10 mouse cellular contexts compared by ENCODE assay signal in the genomic region with DNA sequence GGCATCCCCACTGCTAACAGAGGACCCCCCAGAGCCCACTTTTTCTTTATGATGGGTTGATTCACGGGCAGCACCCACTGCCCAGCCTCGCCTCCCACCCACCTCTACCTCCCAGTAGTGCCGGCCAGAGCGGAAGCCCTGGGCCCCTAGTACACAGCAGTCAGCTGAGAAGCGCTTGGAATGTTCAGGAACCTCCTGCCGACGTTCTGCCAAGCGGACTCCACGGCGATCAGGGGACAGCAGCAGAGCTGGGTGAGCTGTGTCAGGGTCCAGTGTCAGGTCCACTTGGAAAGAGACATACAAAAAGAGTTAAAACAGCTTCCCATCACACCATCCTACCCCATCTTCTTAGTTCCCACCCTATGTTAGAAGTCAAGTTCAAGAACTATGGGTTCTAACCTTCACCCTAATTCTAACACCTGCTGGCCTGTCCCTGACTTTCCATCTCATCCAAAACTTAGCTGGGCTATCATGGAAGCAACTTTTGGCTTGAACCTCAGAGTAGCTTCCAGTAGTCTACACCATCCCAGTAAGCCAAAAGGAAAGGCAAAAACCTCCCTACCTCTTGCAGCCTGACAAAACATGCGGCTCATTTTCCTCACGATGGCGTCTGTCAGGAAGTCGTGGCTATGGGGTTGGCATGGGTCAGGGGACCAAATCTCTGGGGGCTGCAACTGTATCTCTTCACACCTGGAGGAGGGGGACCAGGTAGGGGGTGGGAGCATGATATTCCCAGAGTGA. TPM values are rescaled to one million over a fixed set of nuclear protein-coding genes. Genes with fewer than 3 reads are reported as not detected.
DNase-seq lines count a peak whose midpoint lies in the region; ATAC-seq and TF ChIP-seq lines count a peak whose summit lies in the region.
"Had no signal": no experiment of that assay in that cellular context is flagged by ENCODE, and none has a peak within 500 bp of the region (broad histone marks: within the 10 kb centered on the region; RNA-seq: fewer than 3 reads in every experiment).

No protein-coding gene starts in this region.

- no peak overlapping the region for H3K4me3 ChIP-seq in forebrain, embryonic 11.5 days (ENCODE audit: low read depth, low read length)
- no peak overlapping the region for H3K4me3 ChIP-seq in forebrain, postnatal 0 days (ENCODE audit: low read depth, low read length)
- no peak overlapping the region for H3K4me3 ChIP-seq in lung, embryonic 16.5 days (ENCODE audit: low read length)
- no peak overlapping the region for H3K4me3 ChIP-seq in intestine, embryonic 16.5 days (ENCODE audit: low read length)
- no peak overlapping the region for H3K4me3 ChIP-seq in neural tube, embryonic 14.5 days (ENCODE audit: low read depth, low read length)
- H3K4me3 ChIP-seq: neural tube, embryonic 13.5 days had no signal

- DNase-seq in forebrain, embryonic 11.5 days (ENCODE audit: low spot score) = no peak
- DNase-seq in forebrain, postnatal 0 days = no peak
- DNase-seq in lung, postnatal 36 days = no peak
- DNase-seq in left cerebral cortex, postnatal 4 days = no peak
- no peak for DNase-seq in cerebellum, postnatal 25 days
- DNase-seq: heart, postnatal 36 days had no signal

- H3K27me3 ChIP-seq in forebrain, embryonic 11.5 days (ENCODE audit: control insufficient read depth, insufficient read depth, low read length) = no peaks in the 10 kb centered on the region
- H3K27me3 ChIP-seq in forebrain, postnatal 0 days (ENCODE audit: insufficient read depth, low read length) = no peaks in the 10 kb centered on the region
- no peaks in the 10 kb centered on the region for H3K27me3 ChIP-seq in lung, embryonic 16.5 days (ENCODE audit: control insufficient read depth, insufficient read depth, low read depth, low read length)
- H3K27me3 ChIP-seq in intestine, embryonic 16.5 days (replicated peaks; ENCODE audit: control insufficient read depth, insufficient read depth, low read length) = no peaks in the 10 kb centered on the region
- H3K27me3 ChIP-seq in neural tube, embryonic 14.5 days (ENCODE audit: control insufficient read depth, insufficient read depth, low read length) = no peaks in the 10 kb centered on the region
- H3K27me3 ChIP-seq: neural tube, embryonic 13.5 days had no signal

- H3K9me3 ChIP-seq in forebrain, embryonic 11.5 days (ENCODE audit: control insufficient read depth, low read length) = no peaks in the 10 kb centered on the region
- H3K9me3 ChIP-seq in forebrain, postnatal 0 days (ENCODE audit: low read length) = no peaks in the 10 kb centered on the region
- no peaks in the 10 kb centered on the region for H3K9me3 ChIP-seq in lung, embryonic 16.5 days (ENCODE audit: control insufficient read depth, low read length)
- no peaks in the 10 kb centered on the region for H3K9me3 ChIP-seq in intestine, embryonic 16.5 days (ENCODE audit: control insufficient read depth, low read length)
- no peaks in the 10 kb centered on the region for H3K9me3 ChIP-seq in neural tube, embryonic 14.5 days (ENCODE audit: control insufficient read depth, low read length)
- H3K9me3 ChIP-seq: neural tube, embryonic 13.5 days had no signal

- peaks cover 33% of the 10 kb centered on the region for H3K36me3 ChIP-seq in forebrain, embryonic 11.5 days (ENCODE audit: control insufficient read depth, insufficient read depth, low read length)
- H3K36me3 ChIP-seq in forebrain, postnatal 0 days (ENCODE audit: insufficient read depth) = peaks cover 94% of the 10 kb centered on the region
- peaks cover 81% of the 10 kb centered on the region for H3K36me3 ChIP-seq in lung, embryonic 16.5 days (ENCODE audit: control insufficient read depth, insufficient read depth, low read length)
- H3K36me3 ChIP-seq in intestine, embryonic 16.5 days (ENCODE audit: control insufficient read depth, insufficient read depth, low read length) = peaks cover 37% of the 10 kb centered on the region
- H3K36me3 ChIP-seq in neural tube, embryonic 14.5 days (ENCODE audit: control insufficient read depth, insufficient read depth, low read length) = peaks cover 59% of the 10 kb centered on the region

- ATAC-seq in forebrain, embryonic 11.5 days (replicated peaks; ENCODE audit: low FRiP score) = peak; percentile 25
- ATAC-seq in forebrain, postnatal 0 days = no peak
- ATAC-seq in lung, embryonic 16.5 days (ENCODE audit: low read depth) = peak; percentile 14; the same call in 1 of the 2 replicates
- ATAC-seq in intestine, embryonic 16.5 days = peak; percentile 34
- ATAC-seq in neural tube, embryonic 14.5 days (ENCODE audit: low read depth) = peak; percentile 21; the same call in 1 of the 2 replicates

- H3K4me2 ChIP-seq in forebrain, embryonic 11.5 days (ENCODE audit: low read depth, low read length, severe bottlenecking) = no peak overlapping the region
- H3K4me2 ChIP-seq in forebrain, postnatal 0 days (ENCODE audit: low read depth) = no peak overlapping the region
- H3K4me2 ChIP-seq in lung, embryonic 16.5 days (ENCODE audit: low read depth, low read length) = no peak overlapping the region
- H3K4me2 ChIP-seq in intestine, embryonic 16.5 days (ENCODE audit: low read depth, low read length) = no peak overlapping the region
- H3K4me2 ChIP-seq in neural tube, embryonic 14.5 days (ENCODE audit: low read depth, low read length) = no peak overlapping the region
- H3K4me2 ChIP-seq: neural tube, embryonic 13.5 days had no signal

- H3K4me1 ChIP-seq in forebrain, embryonic 11.5 days (replicated peaks; ENCODE audit: control insufficient read depth, insufficient read depth, low read length) = no peaks in the 10 kb centered on the region
- no peaks in the 10 kb centered on the region for H3K4me1 ChIP-seq in forebrain, postnatal 0 days (ENCODE audit: insufficient read depth)
- H3K4me1 ChIP-seq in lung, embryonic 16.5 days (replicated peaks; ENCODE audit: control insufficient read depth, insufficient read depth, low read length) = no peaks in the 10 kb centered on the region
- peaks cover 2% of the 10 kb centered on the region; the same call in 1 of the 2 replicates for H3K4me1 ChIP-seq in intestine, embryonic 16.5 days (ENCODE audit: control insufficient read depth, insufficient read depth, low read length)
- no peaks in the 10 kb centered on the region for H3K4me1 ChIP-seq in neural tube, embryonic 14.5 days (ENCODE audit: control insufficient read depth, insufficient read depth, low read length)

- H3K27ac ChIP-seq in forebrain, embryonic 11.5 days (ENCODE audit: low read depth, low read length) = no peak overlapping the region
- H3K27ac ChIP-seq in forebrain, postnatal 0 days (ENCODE audit: low read depth, low read length) = no peak overlapping the region
- no peak overlapping the region for H3K27ac ChIP-seq in lung, embryonic 16.5 days (ENCODE audit: low read length)
- no peak overlapping the region for H3K27ac ChIP-seq in intestine, embryonic 16.5 days (ENCODE audit: low read length)
- H3K27ac ChIP-seq in neural tube, embryonic 14.5 days (ENCODE audit: low read depth, low read length) = no peak overlapping the region
- H3K27ac ChIP-seq: neural tube, embryonic 13.5 days had no signal

- 75% methylated on average over 14 of the region's 14 CpGs for WGBS in forebrain, embryonic 11.5 days
- WGBS in forebrain, postnatal 0 days = 67% methylated on average over 14 of the region's 14 CpGs
- WGBS in lung, embryonic 16.5 days = 57% methylated on average over 14 of the region's 14 CpGs
- 62% methylated on average over 14 of the region's 14 CpGs for WGBS in intestine, embryonic 16.5 days
- 73% methylated on average over 14 of the region's 14 CpGs for WGBS in neural tube, embryonic 14.5 days

- H3K9ac ChIP-seq in forebrain, embryonic 11.5 days (ENCODE audit: low read length) = no peak overlapping the region
- H3K9ac ChIP-seq in forebrain, postnatal 0 days = no peak overlapping the region
- no peak overlapping the region for H3K9ac ChIP-seq in lung, embryonic 16.5 days (ENCODE audit: low read length)
- H3K9ac ChIP-seq in intestine, embryonic 16.5 days (ENCODE audit: low read depth, low read length) = no peak overlapping the region
- H3K9ac ChIP-seq in neural tube, embryonic 14.5 days (replicated peaks; ENCODE audit: low read depth, low read length) = no peak overlapping the region

- intact Hi-C loops in left cerebral cortex, postnatal 4 days (cut with DNase I) = no loop called here

- no peak for TF ChIP-seq CTCF in forebrain, postnatal 0 days (IDR thresholded peaks at IDR 0.05; ENCODE audit: low read depth)

RNA-seq across cellular contexts. Expression of a gene that starts 7.6 kb away (rescaled TPM):
- polyA plus RNA-seq in forebrain, embryonic 11.5 days (2014; fragmentation: Nextera tagmentation; extraction: Ambion mirVana) = 648 and 653 TPM in 2 replicates
- total RNA-seq in forebrain, postnatal 0 days (2014; rRNA removed) = 1,021 and 1,323 TPM in 2 replicates
- 368 and 466 TPM in 2 replicates for polyA plus RNA-seq in forebrain, postnatal 0 days (2015; fragmentation: Nextera tagmentation; extraction: Ambion mirVana)
- polyA plus RNA-seq in lung, embryonic 16.5 days (2015; fragmentation: Nextera tagmentation; extraction: Ambion mirVana) = 657 and 669 TPM in 2 replicates
- polyA plus RNA-seq in intestine, embryonic 16.5 days (2015; fragmentation: Nextera tagmentation; extraction: Ambion mirVana) = 713 and 755 TPM in 2 replicates
- polyA plus RNA-seq in neural tube, embryonic 14.5 days (2014; fragmentation: Nextera tagmentation; extraction: Ambion mirVana) = 400 and 442 TPM in 2 replicates
- total RNA-seq in left cerebral cortex, postnatal 4 days (2021) = 100 to 1,000 TPM; 486 to 572 TPM

RNA-seq across cellular contexts. Expression of a gene that starts 9.4 kb away (rescaled TPM):
- 4.5 and 5.6 TPM in 2 replicates for polyA plus RNA-seq in forebrain, embryonic 11.5 days (2014; fragmentation: Nextera tagmentation; extraction: Ambion mirVana)
- 42.2 and 47.1 TPM in 2 replicates for total RNA-seq in forebrain, postnatal 0 days (2014; rRNA removed)
- polyA plus RNA-seq in forebrain, postnatal 0 days (2015; fragmentation: Nextera tagmentation; extraction: Ambion mirVana) = 4.4 TPM in 2 replicates
- 6.4 and 6.6 TPM in 2 replicates for polyA plus RNA-seq in lung, embryonic 16.5 days (2015; fragmentation: Nextera tagmentation; extraction: Ambion mirVana)
- polyA plus RNA-seq in intestine, embryonic 16.5 days (2015; fragmentation: Nextera tagmentation; extraction: Ambion mirVana) = 4.1 and 5.9 TPM in 2 replicates
- polyA plus RNA-seq in neural tube, embryonic 14.5 days (2014; fragmentation: Nextera tagmentation; extraction: Ambion mirVana) = 5.1 and 5.6 TPM in 2 replicates
- total RNA-seq in left cerebral cortex, postnatal 4 days (2021) = 10 to 100 TPM; 53.6 to 54.3 TPM

RNA-seq across cellular contexts. Expression of a gene that starts 18.2 kb away (rescaled TPM):
- polyA plus RNA-seq in forebrain, embryonic 11.5 days (2014; fragmentation: Nextera tagmentation; extraction: Ambion mirVana) = 0.51 and 2.1 TPM in 2 replicates
- total RNA-seq in forebrain, postnatal 0 days (2014; rRNA removed) = 5.6 and 9.5 TPM in 2 replicates
- polyA plus RNA-seq in forebrain, postnatal 0 days (2015; fragmentation: Nextera tagmentation; extraction: Ambion mirVana) = 1.9 and 2.5 TPM in 2 replicates
- 0.51 and 1.2 TPM in 2 replicates for polyA plus RNA-seq in lung, embryonic 16.5 days (2015; fragmentation: Nextera tagmentation; extraction: Ambion mirVana)
- 0.78 and 1.2 TPM in 2 replicates for polyA plus RNA-seq in intestine, embryonic 16.5 days (2015; fragmentation: Nextera tagmentation; extraction: Ambion mirVana)
- polyA plus RNA-seq in neural tube, embryonic 14.5 days (2014; fragmentation: Nextera tagmentation; extraction: Ambion mirVana) = 1.5 and 2.0 TPM in 2 replicates
- 10 to 100 TPM in 1 of 2 experiments, 1 to 10 TPM in 1; 9.4 to 12.4 TPM for total RNA-seq in left cerebral cortex, postnatal 4 days (2021)

RNA-seq across cellular contexts. Expression of a gene that starts 18.7 kb away (rescaled TPM):
- 12.3 and 12.7 TPM in 2 replicates for polyA plus RNA-seq in forebrain, embryonic 11.5 days (2014; fragmentation: Nextera tagmentation; extraction: Ambion mirVana)
- total RNA-seq in forebrain, postnatal 0 days (2014; rRNA removed) = 8.0 and 9.3 TPM in 2 replicates
- polyA plus RNA-seq in forebrain, postnatal 0 days (2015; fragmentation: Nextera tagmentation; extraction: Ambion mirVana) = 3.7 and 5.0 TPM in 2 replicates
- polyA plus RNA-seq in lung, embryonic 16.5 days (2015; fragmentation: Nextera tagmentation; extraction: Ambion mirVana) = 1.7 and 2.6 TPM in 2 replicates
- polyA plus RNA-seq in intestine, embryonic 16.5 days (2015; fragmentation: Nextera tagmentation; extraction: Ambion mirVana) = 1.3 and 1.4 TPM in 2 replicates
- 3.0 TPM in 2 replicates for polyA plus RNA-seq in neural tube, embryonic 14.5 days (2014; fragmentation: Nextera tagmentation; extraction: Ambion mirVana)
- total RNA-seq in left cerebral cortex, postnatal 4 days (2021) = 1 to 10 TPM in 1 of 2 experiments, under 1 TPM in 1; 0.89 to 2.4 TPM
